Mouse (Mus musculus) 3134 (cell line): ENCODE results near the gene Tiparp.

Experiments
- DNase-seq: peaks from one replicate; pipeline ENCODE4 v3.0.0-alpha.2; 2011; ENCODE audit warnings: low spot score; ENCODE audit not compliant: insufficient read length; ENCODE audit errors: extremely low read depth

The Tiparp gene

GRCm38 (mm10) chr3:65579260-65579921 is 51.2 kb downstream of the Tiparp start:
- DNase-seq: no peak

- DNase-seq: peak; percentile 62
Observed at GRCm38 (mm10) chr3:65581596-65581995, 53.4 kb downstream of the Tiparp start.

- no peak for DNase-seq
Observed at GRCm38 (mm10) chr3:65584329-65584728, 56.1 kb downstream of the Tiparp start.

DNA sequence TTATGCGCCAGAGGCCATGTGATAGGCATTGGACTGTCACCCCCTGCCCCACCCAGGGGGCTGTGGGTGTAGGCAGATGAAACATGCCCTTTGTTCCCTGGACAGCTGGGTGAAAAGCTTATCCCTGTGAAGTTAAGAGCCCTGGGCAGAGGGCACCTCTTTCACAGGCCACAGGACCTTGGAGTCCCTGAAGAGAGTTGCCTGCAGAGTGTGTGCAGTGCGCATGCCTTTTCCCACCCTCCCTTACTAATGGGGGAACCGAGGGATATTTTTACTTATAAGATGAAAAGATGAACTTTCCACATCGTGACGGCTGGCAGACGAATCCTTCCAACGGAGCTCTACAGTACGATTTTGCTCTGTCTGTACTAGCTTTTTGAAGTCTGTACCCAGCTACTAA is 57.1 kb downstream of the Tiparp start:
- no peak for DNase-seq

DNA sequence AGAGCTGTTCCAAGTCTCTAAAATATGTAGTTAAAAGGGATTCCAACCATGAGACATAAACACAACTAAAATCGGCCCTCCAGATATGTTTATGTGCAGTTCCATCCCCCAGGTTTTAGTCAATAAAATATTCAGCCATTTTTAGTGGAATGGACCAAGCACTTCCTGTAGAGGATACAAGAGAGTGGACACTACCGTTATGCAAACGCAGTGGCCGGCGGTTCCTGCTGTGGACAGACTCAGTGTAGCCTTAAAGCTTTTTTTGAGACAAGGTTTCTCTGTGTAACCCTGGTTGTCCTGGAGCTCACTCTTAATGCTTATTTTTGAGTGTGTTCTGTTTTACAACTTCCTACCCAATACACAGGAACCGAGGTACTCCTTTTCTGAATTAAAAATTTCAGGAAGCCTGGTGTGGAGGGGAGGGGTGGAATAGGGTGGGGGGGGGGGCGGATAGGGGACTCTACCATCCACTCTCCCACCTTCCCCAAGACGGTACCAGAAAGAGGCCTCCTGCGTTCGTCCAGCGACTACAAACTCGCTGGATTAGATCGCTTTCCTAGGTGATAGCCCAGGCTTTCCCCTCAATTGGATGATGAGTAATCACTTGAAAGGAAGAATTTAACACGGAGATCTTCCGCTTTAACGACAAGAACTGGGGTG is 57.7 kb downstream of the Tiparp start:
- DNase-seq: no peak

GRCm38 (mm10) chr3:65586483-65586905 is 58.3 kb downstream of the Tiparp start:
- DNase-seq: peak; percentile 10

- no peak for DNase-seq
Observed at GRCm38 (mm10) chr3:65586966-65587365, 58.8 kb downstream of the Tiparp start.

DNA sequence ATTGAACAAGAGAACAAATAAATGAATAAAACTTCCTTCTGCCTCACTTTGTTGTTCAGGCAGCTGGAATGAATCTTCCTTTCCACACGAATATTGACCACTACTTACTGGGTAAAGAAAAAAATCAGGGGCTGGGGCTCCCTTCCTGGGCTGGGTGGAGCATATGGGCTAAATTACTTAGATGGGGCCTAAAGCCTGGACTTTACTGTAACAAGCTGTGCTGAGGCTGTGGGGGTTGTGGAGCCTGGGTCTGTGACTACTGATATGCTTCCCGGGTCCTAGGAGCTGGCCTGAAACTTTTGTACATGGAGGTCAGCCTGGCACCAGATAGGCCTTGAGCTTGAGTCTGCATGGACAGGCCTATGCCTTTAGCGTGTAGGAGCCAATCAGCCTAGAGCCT is 60.2 kb downstream of the Tiparp start:
- no peak for DNase-seq

GRCm38 (mm10) chr3:65592850-65593249 is 64.6 kb downstream of the Tiparp start:
- DNase-seq: no peak

DNA sequence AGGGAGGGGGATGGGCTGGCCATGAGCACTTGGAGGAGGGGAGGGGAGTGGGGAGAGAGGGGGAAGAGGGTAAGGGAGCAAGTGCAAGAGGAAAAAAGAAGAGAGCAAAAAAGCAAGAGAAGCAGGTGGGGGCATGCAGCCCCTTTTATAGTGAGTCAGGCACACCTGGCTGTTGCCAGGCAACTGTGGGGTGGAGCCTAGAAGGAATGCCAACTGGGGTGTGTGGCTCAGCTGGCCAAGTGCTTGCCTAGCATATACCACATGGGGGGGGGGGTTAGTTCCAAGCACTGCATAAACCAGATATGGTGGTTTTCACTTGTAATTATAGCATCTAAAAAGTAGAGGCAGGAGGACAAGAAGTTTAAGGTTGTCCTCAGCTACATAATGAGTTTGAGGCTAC is 66.3 kb downstream of the Tiparp start:
- no peak for DNase-seq

DNA sequence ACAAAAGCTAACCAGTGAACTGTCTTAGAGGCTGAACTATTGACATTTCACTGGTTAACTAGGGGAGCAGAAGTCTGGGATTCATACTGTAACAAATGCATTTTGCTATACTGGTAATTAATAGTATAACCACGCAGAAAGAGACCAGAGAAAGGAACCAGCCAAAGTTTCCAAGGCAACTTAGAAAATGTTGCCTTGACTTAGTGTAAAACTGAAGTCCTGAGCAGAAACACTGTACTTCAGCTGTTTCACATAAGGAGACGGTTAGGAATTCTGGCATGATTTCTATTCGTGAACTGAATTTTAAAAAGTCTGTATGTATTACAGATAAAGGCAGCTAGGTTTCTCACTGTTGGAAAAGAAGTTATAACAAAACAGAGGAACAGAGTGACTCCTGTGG is 67.0 kb downstream of the Tiparp start:
- DNase-seq: no peak

- no peak for DNase-seq
Observed at GRCm38 (mm10) chr3:65598071-65598830, 70.0 kb downstream of the Tiparp start.

DNA sequence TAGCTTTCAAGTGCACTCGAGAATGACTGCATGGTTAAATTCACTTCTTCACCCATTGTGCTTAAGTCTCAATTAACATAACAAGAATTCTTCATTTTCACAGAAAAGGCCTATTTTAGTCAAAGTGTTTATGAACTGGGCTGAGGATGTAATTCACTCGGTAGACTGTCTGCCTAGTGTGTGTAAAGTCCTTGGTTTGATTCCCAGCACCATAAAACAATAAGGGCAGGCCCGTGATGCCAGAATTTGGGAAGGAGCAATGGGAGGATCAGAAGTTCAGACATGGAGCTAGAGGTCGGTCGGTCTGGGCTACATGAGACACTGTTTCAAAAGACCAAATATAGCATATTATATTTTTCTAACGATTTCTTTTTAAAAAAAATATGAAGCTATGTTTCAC is 70.9 kb downstream of the Tiparp start:
- no peak for DNase-seq

DNA sequence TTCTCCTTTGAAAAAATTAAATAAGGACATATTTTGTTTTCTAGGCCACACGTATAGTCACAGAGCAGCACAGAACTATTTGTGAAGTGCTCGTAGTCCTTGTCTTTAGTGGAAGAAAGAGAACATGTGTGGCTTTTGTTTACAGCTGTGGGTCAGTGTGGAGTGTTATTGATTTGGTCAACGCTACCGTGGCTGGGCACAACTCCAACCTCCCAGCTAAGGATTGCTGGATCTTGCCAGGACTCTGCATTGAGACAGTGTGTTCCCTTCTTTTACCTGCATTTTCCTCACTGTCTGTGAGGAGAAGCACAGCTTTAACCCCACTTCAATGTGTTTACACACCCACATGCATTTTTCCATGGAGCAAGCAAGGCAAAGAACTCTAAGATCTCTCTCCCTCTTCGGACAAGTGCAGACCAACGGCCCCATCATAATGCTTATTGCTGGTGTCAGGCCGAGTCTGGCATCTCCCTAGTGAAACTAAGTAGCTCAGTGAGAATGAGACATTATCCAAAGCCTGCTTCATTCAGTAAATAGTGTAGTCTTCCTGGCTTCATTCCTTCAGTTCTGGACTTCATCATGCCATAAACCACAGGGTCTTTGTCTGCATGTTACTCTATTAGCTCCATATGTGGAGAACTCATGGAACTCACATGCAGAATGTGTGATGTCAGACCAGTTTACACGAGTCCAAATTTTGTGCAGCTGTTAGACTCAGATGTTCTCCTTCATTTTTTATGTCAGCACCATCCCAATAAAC is 73.3 kb downstream of the Tiparp start:
- no peak for DNase-seq

- peak; percentile 54 for DNase-seq
Observed at GRCm38 (mm10) chr3:65603392-65604055, 75.3 kb downstream of the Tiparp start.
